Comparison of ENCODE assay signal across 9 mouse cellular contexts in genomic region chr17:8461568-8461967, GRCm38 (mm10). TPM values are rescaled to one million over a fixed set of nuclear protein-coding genes. Genes with fewer than 3 reads are reported as not detected.
A peak's percentile ranks its signal among the peaks of the same experiment; 100 is the strongest.
DNase-seq lines count a peak whose midpoint lies in the region; ATAC-seq lines count a peak whose summit lies in the region.
"Had no signal": no experiment of that assay in that cellular context is flagged by ENCODE, and none has a peak within 500 bp of the region (broad histone marks: within the 10 kb centered on the region; RNA-seq: fewer than 3 reads in every experiment).

No protein-coding gene starts in this region.

- no peak overlapping the region for H3K4me2 ChIP-seq in hindbrain, embryonic 11.5 days (replicated peaks; ENCODE audit: low read depth, low read length)
- H3K4me2 ChIP-seq in hindbrain, embryonic 16.5 days (ENCODE audit: low read length) = no peak overlapping the region
- H3K4me2 ChIP-seq: lung, embryonic 15.5 days had no signal

- ATAC-seq in hindbrain, embryonic 11.5 days (ENCODE audit: low FRiP score) = no peak
- ATAC-seq in hindbrain, embryonic 16.5 days = no peak
- ATAC-seq in monocyte, adult 5-6 weeks (replicated peaks; ENCODE audit: insufficient number of reproducible peaks, low FRiP score, low TSS enrichment, poor library complexity, severe bottlenecking) = no peak

- WGBS in hindbrain, embryonic 11.5 days = 7% methylated on average over 4 of the region's 4 CpGs
- 8% methylated on average over 4 of the region's 4 CpGs for WGBS in hindbrain, embryonic 16.5 days

- no peaks in the 10 kb centered on the region for H3K4me1 ChIP-seq in hindbrain, embryonic 11.5 days (replicated peaks; ENCODE audit: control insufficient read depth, insufficient read depth, low read length)
- H3K4me1 ChIP-seq in hindbrain, embryonic 16.5 days (ENCODE audit: control insufficient read depth, insufficient read depth, low read depth, low read length) = no peaks in the 10 kb centered on the region
- H3K4me1 ChIP-seq: lung, embryonic 15.5 days had no signal

- peak; percentile 73 for DNase-seq in hindbrain, embryonic 11.5 days (ENCODE audit: low spot score)
- peak; percentile 39 for DNase-seq in urinary bladder, postnatal 25 days (ENCODE audit: low spot score)
- no peak for DNase-seq in urinary bladder, postnatal 10 days (ENCODE audit: low spot score)
- peak; percentile 60 to 78 for DNase-seq in cerebellum, postnatal 25 days
- DNase-seq in layer of hippocampus, adult 9-11 months = peak; percentile 33
- DNase-seq in retina, postnatal 7 days (ENCODE audit: low read depth, low spot score) = peak; percentile 27

- H3K9ac ChIP-seq in hindbrain, embryonic 11.5 days (ENCODE audit: low read depth, low read length) = no peak overlapping the region
- no peak overlapping the region for H3K9ac ChIP-seq in hindbrain, embryonic 16.5 days (ENCODE audit: low read depth, low read length)
- H3K9ac ChIP-seq: lung, embryonic 15.5 days had no signal

- no peak overlapping the region for H3K27ac ChIP-seq in hindbrain, embryonic 11.5 days (ENCODE audit: low read depth, low read length)
- H3K27ac ChIP-seq in hindbrain, embryonic 16.5 days (ENCODE audit: low read depth, low read length) = no peak overlapping the region
- H3K27ac ChIP-seq: lung, embryonic 15.5 days had no signal

- H3K27me3 ChIP-seq in hindbrain, embryonic 11.5 days (ENCODE audit: control insufficient read depth, insufficient read depth, low read length) = no peaks in the 10 kb centered on the region
- no peaks in the 10 kb centered on the region for H3K27me3 ChIP-seq in hindbrain, embryonic 16.5 days (replicated peaks; ENCODE audit: control insufficient read depth, insufficient read depth, low read length)

- no peak overlapping the region for H3K4me3 ChIP-seq in hindbrain, embryonic 11.5 days (ENCODE audit: low read depth, low read length)
- H3K4me3 ChIP-seq in hindbrain, embryonic 16.5 days (ENCODE audit: low read length) = no peak overlapping the region
- H3K4me3 ChIP-seq: lung, embryonic 15.5 days had no signal

- no peaks in the 10 kb centered on the region for H3K36me3 ChIP-seq in hindbrain, embryonic 11.5 days (ENCODE audit: control insufficient read depth, insufficient read depth, low read length)
- H3K36me3 ChIP-seq in hindbrain, embryonic 16.5 days (ENCODE audit: control insufficient read depth, insufficient read depth, low read length) = no peaks in the 10 kb centered on the region
- H3K36me3 ChIP-seq: lung, embryonic 15.5 days had no signal

- no peaks in the 10 kb centered on the region for H3K9me3 ChIP-seq in hindbrain, embryonic 11.5 days (ENCODE audit: control insufficient read depth, low read length)
- H3K9me3 ChIP-seq in hindbrain, embryonic 16.5 days (ENCODE audit: control insufficient read depth, low read length) = no peaks in the 10 kb centered on the region
- H3K9me3 ChIP-seq: lung, embryonic 15.5 days had no signal

RNA-seq across cellular contexts. Expression of gene T, which starts 27.3 kb away (rescaled TPM):
- 0.22 and 0.85 TPM in 2 replicates for polyA plus RNA-seq in hindbrain, embryonic 11.5 days (2014; fragmentation: Nextera tagmentation; extraction: Ambion mirVana)
- polyA plus RNA-seq in hindbrain, embryonic 16.5 days (2015; fragmentation: Nextera tagmentation; extraction: Ambion mirVana) = 0.25 and 0.35 TPM in 2 replicates
- total RNA-seq in monocyte, adult 5-6 weeks (2017) = not detected in 3 replicates
